Mouse (Mus musculus): ENCODE measurements at regions not wholly inside any gene's neighbourhood (a gene's known extent, or its start where the extent isn't known, plus 50 kb on each side); places are given as distances from the start of the nearest gene placed in this dataset.

DNA sequence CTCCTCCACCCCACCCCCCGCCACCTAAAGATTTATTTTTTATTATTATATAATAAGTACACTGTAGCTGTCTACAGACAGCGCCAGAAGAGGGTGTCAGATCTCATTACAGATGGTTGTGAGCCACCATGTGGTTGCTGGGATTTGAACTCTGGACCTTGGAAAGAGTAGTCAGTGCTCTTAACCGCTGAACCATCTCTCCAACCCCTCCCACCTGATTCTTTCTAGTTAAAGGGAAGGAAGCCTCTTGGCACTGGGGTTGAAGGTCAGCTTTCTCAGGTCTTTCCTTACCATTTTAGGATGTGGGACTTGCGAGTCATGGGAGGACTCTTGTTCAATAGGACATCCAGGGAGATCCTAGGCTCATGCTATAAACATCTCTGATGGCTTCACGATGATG is 54.7 kb downstream of the Hes1 start:
- no peak for TF ChIP-seq CTCF (IDR thresholded peaks at IDR 0.05; ENCODE audit: extremely low read depth, insufficient read depth, insufficient read length, insufficient replicate concordance)
- no peak for TF ChIP-seq POLR2A (IDR thresholded peaks at IDR 0.05; ENCODE audit: low read depth, low read length)
